Mouse (Mus musculus): Measurements from ENCODE around the gene Klhl11. TPM values are rescaled to one million over a fixed set of nuclear protein-coding genes. Genes with fewer than 3 reads are reported as not detected.
A peak's percentile ranks its signal among the peaks of the same experiment; 100 is the strongest.

Klhl11 gene
- polyA plus RNA-seq (2015; fragmentation: Nextera tagmentation; extraction: Ambion mirVana), result 1.6 and 2.2 TPM in 2 replicates

- H3K4me3 ChIP-seq (replicated peaks), result peak within 1 kb of the TSS; percentile 96
- peak within 1 kb of the TSS; percentile 95 for H3K9ac ChIP-seq
- peaks cover 30% of the 10 kb centered on the region for H3K4me1 ChIP-seq (replicated peaks)
- peak within 1 kb of the TSS; percentile 82 for H3K27ac ChIP-seq (replicated peaks)
- peak within 1 kb of the TSS; percentile 97 for H3K4me2 ChIP-seq
- ATAC-seq (ENCODE audit: insufficient read depth), result peak; percentile 90
- no peaks in the 10 kb centered on the region for H3K27me3 ChIP-seq
- peaks cover 17% of the 10 kb centered on the region for H3K36me3 ChIP-seq (replicated peaks)
- H3K9me3 ChIP-seq (replicated peaks), result no peaks in the 10 kb centered on the region
- WGBS (ENCODE audit: insufficient replicate concordance), result under 1% methylated on average over 83 of the region's 83 CpGs
Observed at GRCm38 (mm10) chr11:100472197-100472934, at the start of gene Klhl11. Gene Klhl11, minus strand, starts transcription at chr11:100472741.

- no peak for ATAC-seq (ENCODE audit: insufficient read depth)
- H3K4me1 ChIP-seq (replicated peaks), result peaks cover 29% of the 10 kb centered on the region
- H3K9me3 ChIP-seq (replicated peaks), result no peaks in the 10 kb centered on the region
- H3K27ac ChIP-seq (replicated peaks), result 0 out of 2 replicates have a peak overlapping the region, but pooled peaks have one; percentile 6
- no peak overlapping the region for H3K4me2 ChIP-seq
- no peak overlapping the region for H3K9ac ChIP-seq
- H3K27me3 ChIP-seq, result no peaks in the 10 kb centered on the region
- 79% methylated on average over 15 of the region's 15 CpGs for WGBS (ENCODE audit: insufficient replicate concordance)
- H3K36me3 ChIP-seq (replicated peaks), result peaks cover 85% of the 10 kb centered on the region
- H3K4me3 ChIP-seq (replicated peaks), result no peak overlapping the region
Observed at GRCm38 (mm10) chr11:100520838-100521237, 48.3 kb upstream of the Klhl11 start.

GRCm38 (mm10) chr11:100519188-100519587 lies 46.6 kb upstream of the Klhl11 start:
- WGBS (ENCODE audit: insufficient replicate concordance), result 65% methylated on average over 7 of the region's 7 CpGs
- no peak overlapping the region for H3K27ac ChIP-seq (replicated peaks)
- peaks cover 13% of the 10 kb centered on the region; the same call in 1 of the 2 replicates for H3K4me1 ChIP-seq (replicated peaks)

GRCm38 (mm10) chr11:100518188-100518591 lies 45.6 kb upstream of the Klhl11 start:
- Histone ChIP-seq H3K27me3 (no peaks in the 10 kb centered on the region), H3K4me2 (peak overlapping the region; percentile 23; the same call in 1 of the 2 replicates), H3K9ac (no peak overlapping the region), H3K9me3 (replicated peaks) (no peaks in the 10 kb centered on the region), H3K27ac (replicated peaks) (peak overlapping the region; percentile 48), H3K4me1 (replicated peaks) (peaks cover 10% of the 10 kb centered on the region; the same call in 1 of the 2 replicates), H3K36me3 (replicated peaks) (peaks cover 98% of the 10 kb centered on the region), H3K4me3 (replicated peaks) (no peak overlapping the region)
- peak; percentile 78; the same call in 1 of the 2 replicates for ATAC-seq (ENCODE audit: insufficient read depth)
- WGBS (ENCODE audit: insufficient replicate concordance), result 79% methylated on average over 5 of the region's 5 CpGs

More at GRCm38 (mm10) chr11:100519188-100519587, 46.6 kb upstream of the Klhl11 start:
- Histone ChIP-seq H3K9ac (no peak overlapping the region), H3K27me3 (no peaks in the 10 kb centered on the region), H3K4me3 (replicated peaks) (no peak overlapping the region), H3K4me2 (no peak overlapping the region), H3K9me3 (replicated peaks) (no peaks in the 10 kb centered on the region), H3K36me3 (replicated peaks) (peaks cover 98% of the 10 kb centered on the region)
- ATAC-seq (ENCODE audit: insufficient read depth), result no peak

- no peak for ATAC-seq (ENCODE audit: insufficient read depth)
- H3K27ac ChIP-seq (replicated peaks), result no peak overlapping the region
- no peak overlapping the region for H3K9ac ChIP-seq
- no peaks in the 10 kb centered on the region for H3K9me3 ChIP-seq (replicated peaks)
- H3K36me3 ChIP-seq (replicated peaks), result peaks cover 96% of the 10 kb centered on the region
- no peak overlapping the region for H3K4me3 ChIP-seq (replicated peaks)
- no peaks in the 10 kb centered on the region for H3K27me3 ChIP-seq
- peaks cover 7% of the 10 kb centered on the region; the same call in 1 of the 2 replicates for H3K4me1 ChIP-seq (replicated peaks)
- 71% methylated on average over 9 of the region's 9 CpGs for WGBS (ENCODE audit: insufficient replicate concordance)
- no peak overlapping the region for H3K4me2 ChIP-seq
Observed at GRCm38 (mm10) chr11:100516291-100516690, 43.8 kb upstream of the Klhl11 start.

GRCm38 (mm10) chr11:100515789-100516188 lies 43.2 kb upstream of the Klhl11 start:
- Histone ChIP-seq H3K9me3 (replicated peaks) (no peaks in the 10 kb centered on the region), H3K27me3 (no peaks in the 10 kb centered on the region), H3K36me3 (replicated peaks) (peaks cover 96% of the 10 kb centered on the region), H3K27ac (replicated peaks) (no peak overlapping the region), H3K9ac (no peak overlapping the region), H3K4me3 (replicated peaks) (no peak overlapping the region), H3K4me2 (no peak overlapping the region), H3K4me1 (replicated peaks) (peaks cover 7% of the 10 kb centered on the region; the same call in 1 of the 2 replicates)
- no peak for ATAC-seq (ENCODE audit: insufficient read depth)
- WGBS (ENCODE audit: insufficient replicate concordance), result 84% methylated on average over 9 of the region's 9 CpGs

GRCm38 (mm10) chr11:100515061-100515460 lies 42.5 kb upstream of the Klhl11 start:
- no peak for ATAC-seq (ENCODE audit: insufficient read depth)
- Histone ChIP-seq H3K4me3 (replicated peaks) (no peak overlapping the region), H3K9me3 (replicated peaks) (no peaks in the 10 kb centered on the region), H3K4me2 (no peak overlapping the region), H3K4me1 (replicated peaks) (peaks cover 7% of the 10 kb centered on the region; the same call in 1 of the 2 replicates), H3K27me3 (no peaks in the 10 kb centered on the region), H3K36me3 (replicated peaks) (peaks cover 94% of the 10 kb centered on the region), H3K27ac (replicated peaks) (no peak overlapping the region), H3K9ac (no peak overlapping the region)
- 81% methylated on average over 9 of the region's 9 CpGs for WGBS (ENCODE audit: insufficient replicate concordance)

GRCm38 (mm10) chr11:100513716-100514115 lies 41.2 kb upstream of the Klhl11 start:
- no peak for ATAC-seq (ENCODE audit: insufficient read depth)
- H3K4me1 ChIP-seq (replicated peaks), result no peaks in the 10 kb centered on the region
- no peak overlapping the region for H3K9ac ChIP-seq
- no peak overlapping the region for H3K27ac ChIP-seq (replicated peaks)
- no peak overlapping the region for H3K4me2 ChIP-seq
- H3K27me3 ChIP-seq, result no peaks in the 10 kb centered on the region
- no peak overlapping the region for H3K4me3 ChIP-seq (replicated peaks)
- WGBS (ENCODE audit: insufficient replicate concordance), result 70% methylated on average over 10 of the region's 10 CpGs
- H3K9me3 ChIP-seq (replicated peaks), result no peaks in the 10 kb centered on the region
- peaks cover 86% of the 10 kb centered on the region for H3K36me3 ChIP-seq (replicated peaks)

GRCm38 (mm10) chr11:100512384-100512783 lies 39.8 kb upstream of the Klhl11 start:
- Histone ChIP-seq H3K27ac (replicated peaks) (no peak overlapping the region), H3K9ac (no peak overlapping the region), H3K4me3 (replicated peaks) (no peak overlapping the region), H3K36me3 (replicated peaks) (peaks cover 85% of the 10 kb centered on the region), H3K9me3 (replicated peaks) (no peaks in the 10 kb centered on the region), H3K4me1 (replicated peaks) (no peaks in the 10 kb centered on the region), H3K27me3 (no peaks in the 10 kb centered on the region), H3K4me2 (no peak overlapping the region)
- 83% methylated on average over 1 of the region's 1 CpGs for WGBS (ENCODE audit: insufficient replicate concordance)
- ATAC-seq (ENCODE audit: insufficient read depth), result no peak

GRCm38 (mm10) chr11:100510556-100510955 lies 38.0 kb upstream of the Klhl11 start:
- Histone ChIP-seq H3K9ac (no peak overlapping the region), H3K9me3 (replicated peaks) (no peaks in the 10 kb centered on the region), H3K36me3 (replicated peaks) (peaks cover 81% of the 10 kb centered on the region), H3K27ac (replicated peaks) (no peak overlapping the region), H3K4me2 (no peak overlapping the region), H3K4me3 (replicated peaks) (no peak overlapping the region), H3K27me3 (no peaks in the 10 kb centered on the region), H3K4me1 (replicated peaks) (0 out of 2 replicates have a peak, but pooled peaks cover under 1% of the 10 kb centered on the region)
- ATAC-seq (ENCODE audit: insufficient read depth), result no peak
- 89% methylated on average over 2 of the region's 2 CpGs for WGBS (ENCODE audit: insufficient replicate concordance)

- Histone ChIP-seq H3K4me2 (no peak overlapping the region), H3K9ac (no peak overlapping the region), H3K36me3 (replicated peaks) (peaks cover 82% of the 10 kb centered on the region), H3K4me1 (replicated peaks) (peaks cover 14% of the 10 kb centered on the region), H3K27ac (replicated peaks) (no peak overlapping the region), H3K4me3 (replicated peaks) (no peak overlapping the region), H3K9me3 (replicated peaks) (no peaks in the 10 kb centered on the region), H3K27me3 (no peaks in the 10 kb centered on the region)
- ATAC-seq (ENCODE audit: insufficient read depth), result no peak
- 78% methylated on average over 8 of the region's 8 CpGs for WGBS (ENCODE audit: insufficient replicate concordance)
Observed at GRCm38 (mm10) chr11:100505997-100506396, 33.5 kb upstream of the Klhl11 start.

Data from liver, embryonic 15.5 days (tissue).